Comparison of ENCODE assay signal across 8 mouse cellular contexts in the genomic region with DNA sequence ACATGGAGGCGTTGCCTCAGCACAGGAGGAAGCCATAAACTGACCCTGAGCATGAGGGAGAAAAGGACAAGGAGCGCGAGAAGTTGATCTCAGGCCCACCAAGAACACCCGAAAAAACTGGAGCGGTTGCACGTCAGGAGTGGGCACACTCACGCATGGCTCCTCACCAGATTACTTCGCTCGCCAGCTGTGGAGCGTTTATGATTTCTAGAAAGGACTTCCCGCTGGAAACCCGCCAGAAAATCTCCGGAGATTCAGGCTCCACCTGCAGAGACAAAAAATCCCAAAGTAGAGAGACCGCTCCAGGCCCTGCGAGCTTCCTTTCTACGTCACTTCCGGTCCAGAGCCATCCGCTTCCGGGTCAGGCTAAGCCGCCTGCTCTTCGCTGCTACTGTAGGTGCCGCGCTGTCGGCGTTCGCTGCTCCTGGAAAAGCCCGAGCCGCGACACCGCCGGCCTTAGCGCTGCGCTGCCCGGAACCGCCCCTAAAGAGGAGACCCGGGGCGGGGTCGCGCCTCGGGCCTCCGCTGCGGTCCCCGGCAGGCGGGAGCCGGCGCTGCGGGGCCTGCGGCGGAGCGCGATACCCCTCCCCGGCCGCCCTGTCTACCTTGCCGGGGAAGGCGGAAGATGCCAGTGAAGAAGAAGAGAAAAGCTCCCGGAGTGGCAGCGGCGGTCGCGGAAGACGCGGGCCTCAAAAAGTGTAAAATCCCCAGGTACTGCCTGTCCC. TPM values are rescaled to one million over a fixed set of nuclear protein-coding genes. Genes with fewer than 3 reads are reported as not detected.
DNase-seq lines count a peak whose midpoint lies in the region; ATAC-seq and TF ChIP-seq lines count a peak whose summit lies in the region.

A gene (minus strand): TSS at position 275 of the 725 bp plus-strand sequence.
A gene (plus strand): TSS at position 349 of the 725 bp plus-strand sequence.

- peak; percentile 96 for DNase-seq in 416B (ENCODE audit: low read depth)
- peak; percentile 96 for DNase-seq in heart, adult 8-10 months (ENCODE audit: low spot score)
- peak; percentile 97 for DNase-seq in kidney, adult 9 months
- peak; percentile 95 for DNase-seq in limb, embryonic 14.5 days (ENCODE audit: low spot score)
- peak; percentile 96 for DNase-seq in midbrain, postnatal 0 days (ENCODE audit: low spot score)
- DNase-seq in spleen, postnatal 14 days (ENCODE audit: low spot score in 2 of 2): peak; percentile 77 to 83

- no peaks in the 10 kb centered on the region for H3K36me3 ChIP-seq in embryonic facial prominence, embryonic 15.5 days
- peaks cover 3% of the 10 kb centered on the region; the same call in 1 of the 2 replicates for H3K36me3 ChIP-seq in limb, embryonic 14.5 days (ENCODE audit: control insufficient read depth, insufficient read depth, low read length)
- H3K36me3 ChIP-seq in midbrain, postnatal 0 days (ENCODE audit: insufficient read depth, low read length): peaks cover 3% of the 10 kb centered on the region; the same call in 1 of the 2 replicates

- peak within 1 kb of the TSS; percentile 83 for H3K4me3 ChIP-seq in bone marrow, adult 2 months (replicated peaks; ENCODE audit: control insufficient read depth, low read depth, low read length)
- peak within 1 kb of the TSS; percentile 70 for H3K4me3 ChIP-seq in embryonic facial prominence, embryonic 15.5 days (replicated peaks)
- H3K4me3 ChIP-seq in limb, embryonic 14.5 days (replicated peaks; ENCODE audit: low read length): peak within 1 kb of the TSS; percentile 91
- peak within 1 kb of the TSS; percentile 59 for H3K4me3 ChIP-seq in midbrain, postnatal 0 days (ENCODE audit: low read depth, low read length)

- peak within 1 kb of the TSS; percentile 80 for H3K27ac ChIP-seq in bone marrow, adult 2 months (ENCODE audit: control insufficient read depth, insufficient read depth, low read depth, low read length, poor library complexity)
- peak within 1 kb of the TSS; percentile 91 for H3K27ac ChIP-seq in embryonic facial prominence, embryonic 15.5 days (replicated peaks)
- peak within 1 kb of the TSS; percentile 94 for H3K27ac ChIP-seq in limb, embryonic 14.5 days (replicated peaks; ENCODE audit: low read depth, low read length)
- peak within 1 kb of the TSS; percentile 93 for H3K27ac ChIP-seq in midbrain, postnatal 0 days (ENCODE audit: low read depth, low read length)

- TF ChIP-seq POLR2A in bone marrow, adult 2 months (IDR thresholded peaks at IDR 0.05; ENCODE audit: borderline replicate concordance, control insufficient read depth, low read depth, low read length): peak; percentile 83; the same call in 1 of the 2 replicates
- TF ChIP-seq POLR2A in limb, embryonic 14.5 days (IDR thresholded peaks at IDR 0.05; ENCODE audit: borderline replicate concordance, extremely low read depth, insufficient read depth, insufficient read length): peak; percentile 42; the same call in 1 of the 2 replicates

- no peaks in the 10 kb centered on the region for H3K9me3 ChIP-seq in embryonic facial prominence, embryonic 15.5 days (replicated peaks)
- no peaks in the 10 kb centered on the region for H3K9me3 ChIP-seq in limb, embryonic 14.5 days (ENCODE audit: control insufficient read depth, low read length)
- H3K9me3 ChIP-seq in midbrain, postnatal 0 days (ENCODE audit: low read length): no peaks in the 10 kb centered on the region

- peak; percentile 98 for ATAC-seq in embryonic facial prominence, embryonic 15.5 days (ENCODE audit: insufficient number of reproducible peaks, low FRiP score, low TSS enrichment, low read depth)
- ATAC-seq in limb, embryonic 14.5 days (ENCODE audit: low FRiP score, low read depth): peak; percentile 98
- ATAC-seq in midbrain, postnatal 0 days (ENCODE audit: low FRiP score): peak; percentile 99

- H3K27me3 ChIP-seq in embryonic facial prominence, embryonic 15.5 days: no peaks in the 10 kb centered on the region
- no peaks in the 10 kb centered on the region for H3K27me3 ChIP-seq in limb, embryonic 14.5 days (ENCODE audit: control insufficient read depth, insufficient read depth, low read length)
- H3K27me3 ChIP-seq in midbrain, postnatal 0 days (ENCODE audit: insufficient read depth, low read length): no peaks in the 10 kb centered on the region

- whole genome bisulfite sequencing in bone marrow, adult 2 months: under 1% methylated on average over 62 of the region's 62 CpGs
- WGBS in embryonic facial prominence, embryonic 15.5 days: 0% methylated on average over 62 of the region's 62 CpGs
- under 1% methylated on average over 60 of the region's 62 CpGs for WGBS in limb, embryonic 14.5 days
- under 1% methylated on average over 57 of the region's 62 CpGs for WGBS in midbrain, postnatal 0 days

- TF ChIP-seq CTCF in bone marrow, adult 2 months (IDR thresholded peaks at IDR 0.05; ENCODE audit: control insufficient read depth, insufficient read depth, low read length): no peak
- TF ChIP-seq CTCF in midbrain, postnatal 0 days (IDR thresholded peaks at IDR 0.05): peak; percentile 12; the same call in 1 of the 2 replicates

- peak within 1 kb of the TSS; percentile 77 for H3K9ac ChIP-seq in embryonic facial prominence, embryonic 15.5 days
- peak within 1 kb of the TSS; percentile 92 for H3K9ac ChIP-seq in limb, embryonic 14.5 days (ENCODE audit: low read depth, low read length, severe bottlenecking)
- H3K9ac ChIP-seq in midbrain, postnatal 0 days (replicated peaks; ENCODE audit: low read length, poor library complexity, severe bottlenecking): peak within 1 kb of the TSS; percentile 97

- H3K4me1 ChIP-seq in bone marrow, adult 2 months (ENCODE audit: control insufficient read depth, insufficient read depth, low read length): no peaks in the 10 kb centered on the region
- H3K4me1 ChIP-seq in embryonic facial prominence, embryonic 15.5 days: peaks cover 11% of the 10 kb centered on the region
- H3K4me1 ChIP-seq in limb, embryonic 14.5 days (ENCODE audit: control insufficient read depth, insufficient read depth, low read length): peaks cover 8% of the 10 kb centered on the region
- peaks cover 7% of the 10 kb centered on the region; the same call in 1 of the 2 replicates for H3K4me1 ChIP-seq in midbrain, postnatal 0 days (ENCODE audit: insufficient read depth, low read length)

- peak within 1 kb of the TSS; percentile 72 for H3K4me2 ChIP-seq in embryonic facial prominence, embryonic 15.5 days (replicated peaks)
- peak within 1 kb of the TSS; percentile 78 for H3K4me2 ChIP-seq in limb, embryonic 14.5 days (replicated peaks; ENCODE audit: low read depth, low read length, severe bottlenecking)
- peak within 1 kb of the TSS; percentile 85 for H3K4me2 ChIP-seq in midbrain, postnatal 0 days (ENCODE audit: low read depth, low read length, poor library complexity, severe bottlenecking)

RNA-seq across cellular contexts. Expression of the first gene that starts in this region (rescaled TPM):
- polyA plus RNA-seq in bone marrow, adult 2 months (2011; ENCODE audit: insufficient read depth, insufficient read length, low replicate concordance, missing spikeins): 0.54 and 1.5 TPM in 2 replicates
- polyA plus RNA-seq in embryonic facial prominence, embryonic 15.5 days (2015; fragmentation: Nextera tagmentation; extraction: Ambion mirVana): 18.2 and 20.1 TPM in 2 replicates
- total RNA-seq in heart, adult 8-10 months (2022): 1 to 10 TPM; 1.9 to 2.1 (median 2.0) TPM
- 5.1 TPM in 2 replicates for polyA plus RNA-seq in limb, embryonic 14.5 days (2012; rRNA removed)
- 17.7 and 20.7 TPM in 2 replicates for polyA plus RNA-seq in limb, embryonic 14.5 days (2014; fragmentation: Nextera tagmentation; extraction: Ambion mirVana)
- 14.2 and 17.7 TPM in 2 replicates for total RNA-seq in midbrain, postnatal 0 days (2014; rRNA removed)
- polyA plus RNA-seq in midbrain, postnatal 0 days (2015; fragmentation: Nextera tagmentation; extraction: Ambion mirVana): 12.8 and 18.0 TPM in 2 replicates

RNA-seq across cellular contexts. Expression of the second gene that starts in this region (rescaled TPM):
- 29.5 and 50.8 TPM in 2 replicates for polyA plus RNA-seq in bone marrow, adult 2 months (2011; ENCODE audit: insufficient read depth, insufficient read length, low replicate concordance, missing spikeins)
- 127 and 141 TPM in 2 replicates for polyA plus RNA-seq in embryonic facial prominence, embryonic 15.5 days (2015; fragmentation: Nextera tagmentation; extraction: Ambion mirVana)
- total RNA-seq in heart, adult 8-10 months (2022): 10 to 100 TPM; 44.4 to 59.4 (median 53.0) TPM
- 69.9 and 100 TPM in 2 replicates for polyA plus RNA-seq in limb, embryonic 14.5 days (2012; rRNA removed)
- 150 and 158 TPM in 2 replicates for polyA plus RNA-seq in limb, embryonic 14.5 days (2014; fragmentation: Nextera tagmentation; extraction: Ambion mirVana)
- total RNA-seq in midbrain, postnatal 0 days (2014; rRNA removed): 91.5 and 110 TPM in 2 replicates
- 71.0 and 83.1 TPM in 2 replicates for polyA plus RNA-seq in midbrain, postnatal 0 days (2015; fragmentation: Nextera tagmentation; extraction: Ambion mirVana)

Comparison
In these comparisons a context has a peak if more than half of its experiments do, and no peak if none do; other contexts are left out.
1. Peak in every context shown above with its lines: DNase-seq, ATAC-seq, H3K4me3 ChIP-seq and H3K27ac ChIP-seq.